Mouse (Mus musculus) B cell, adult (primary cell): ENCODE results near the gene Gulp1. TPM values are rescaled to one million over a fixed set of nuclear protein-coding genes. Genes with fewer than 3 reads are reported as not detected.

Experiments used
- total RNA-seq: library from RNA; stranded (reverse); gene quantifications from 4 replicates; pipeline ENCODE4 v1.2.4, GENCODE M21; 2023; ENCODE audit not compliant: inconsistent age

Gene Gulp1
- total RNA-seq = not detected in 4 replicates

GRCm38 (mm10) chr1:44551461-44552370, at the start of gene Gulp1:
Gene Gulp1, plus strand, starts transcription at chr1:44551511.

